Mouse (Mus musculus) embryonic facial prominence, embryonic 11.5 days (tissue): Measurements from ENCODE around the gene Sparc. TPM values are rescaled to one million over a fixed set of nuclear protein-coding genes. Genes with fewer than 3 reads are reported as not detected.

Source experiments
- ATAC-seq: fragments of 200-750 bp; cut with Nextera tagmentation; replicated peaks from 2 replicates; pipeline ENCODE4 v1.8.0; 2017; ENCODE audit warnings: low read depth; ENCODE audit not compliant: insufficient number of reproducible peaks, low FRiP score, low TSS enrichment
- DNase-seq: peaks from one replicate; pipeline ENCODE4 v3.0.0-alpha.2; 2015; ENCODE audit warnings: low spot score
- H3K27ac ChIP-seq: fragments of 300-500 bp; sonication (generic); replicated peaks from 2 replicates; pipeline ENCODE4 v1.5.1; 2014; ENCODE audit warnings: mild to moderate bottlenecking, low read depth, low read length, control low read depth
- H3K27me3 ChIP-seq: fragments of 300-500 bp; sonication (generic); 2 replicates; pipeline ENCODE4 v1.6.1; 2014; ENCODE audit warnings: mild to moderate bottlenecking, low read length, moderate library complexity, mixed read lengths; ENCODE audit not compliant: control insufficient read depth, insufficient read depth
- H3K36me3 ChIP-seq: fragments of 300-500 bp; sonication (generic); replicated peaks from 2 replicates; pipeline ENCODE4 v1.6.1; 2014; ENCODE audit warnings: low read depth, mild to moderate bottlenecking, low read length, moderate library complexity, mixed read lengths; ENCODE audit not compliant: control insufficient read depth, insufficient read depth
- H3K4me1 ChIP-seq: fragments of 300-500 bp; sonication (generic); 2 replicates; pipeline ENCODE4 v1.6.1; 2014; ENCODE audit warnings: low read length, mixed read lengths; ENCODE audit not compliant: control insufficient read depth, insufficient read depth
- H3K4me2 ChIP-seq: fragments of 300-500 bp; sonication (generic); 2 replicates; pipeline ENCODE4 v1.6.1; 2014; ENCODE audit warnings: low read depth, mild to moderate bottlenecking, control low read depth, low read length, moderate library complexity
- H3K4me3 ChIP-seq: fragments of 300-500 bp; sonication (generic); 2 replicates; pipeline ENCODE4 v1.5.1; 2014; ENCODE audit warnings: low read depth, low read length, control low read depth
- H3K9ac ChIP-seq: fragments of 300-500 bp; sonication (generic); replicated peaks from 2 replicates; pipeline ENCODE4 v1.6.1; 2014; ENCODE audit warnings: mild to moderate bottlenecking, control low read depth, low read length
- H3K9me3 ChIP-seq: fragments of 300-500 bp; sonication (generic); replicated peaks from 2 replicates; pipeline ENCODE4 v1.6.1; 2016; ENCODE audit warnings: mild to moderate bottlenecking, low read length, inconsistent platforms, mixed read lengths; ENCODE audit not compliant: control insufficient read depth
- WGBS: fragments of 180-500 bp; shearing (Covaris S2); extraction: QIAGEN DNeasy Blood & Tissue Kit; methylation state at CpG from one replicate; pipeline ENCODE4 v1.1.7; 2014; 5-methylcytosine and 5-hydroxymethylcytosine counted together
- polyA plus RNA-seq: library from polyadenylated mRNA; unstranded; fragments of >200 nt; fragmentation: Nextera tagmentation; extraction: Ambion mirVana; gene quantifications from 2 replicates; pipeline ENCODE4 v1.2.1, GENCODE M21; 2014

Gene Sparc
- polyA plus RNA-seq, 1 experiment from 2014 or later: 423 TPM

GRCm38 (mm10) chr11:55412680-55413415 lies 10.1 kb downstream of the Sparc start:
- H3K27me3 ChIP-seq: no peaks in the 10 kb centered on the region
- no peak for ATAC-seq
- peaks cover 3% of the 10 kb centered on the region for H3K36me3 ChIP-seq
- 90% methylated on average over 10 of the region's 10 CpGs for WGBS
- no peak overlapping the region for H3K27ac ChIP-seq
- peaks cover 3% of the 10 kb centered on the region; the same call in 1 of the 2 replicates for H3K4me1 ChIP-seq
- H3K9me3 ChIP-seq: no peaks in the 10 kb centered on the region
- H3K4me3 ChIP-seq: no peak overlapping the region
- no peak for DNase-seq
- H3K9ac ChIP-seq: no peak overlapping the region
- no peak overlapping the region for H3K4me2 ChIP-seq

GRCm38 (mm10) chr11:55412034-55412433 lies 10.9 kb downstream of the Sparc start:
- no peak for ATAC-seq
- H3K36me3 ChIP-seq: peaks cover 3% of the 10 kb centered on the region
- no peak overlapping the region for H3K4me2 ChIP-seq
- DNase-seq: no peak
- no peaks in the 10 kb centered on the region for H3K27me3 ChIP-seq
- no peaks in the 10 kb centered on the region for H3K9me3 ChIP-seq
- no peak overlapping the region for H3K9ac ChIP-seq
- H3K27ac ChIP-seq: no peak overlapping the region
- no peaks in the 10 kb centered on the region for H3K4me1 ChIP-seq
- WGBS: 86% methylated on average over 7 of the region's 7 CpGs
- H3K4me3 ChIP-seq: no peak overlapping the region

- ATAC-seq (no peak), DNase-seq (no peak)
- no peak overlapping the region for H3K4me3 ChIP-seq
- H3K9me3 ChIP-seq: no peaks in the 10 kb centered on the region
- H3K4me1 ChIP-seq: no peaks in the 10 kb centered on the region
- peaks cover 3% of the 10 kb centered on the region for H3K36me3 ChIP-seq
- H3K4me2 ChIP-seq: no peak overlapping the region
- H3K27ac ChIP-seq: no peak overlapping the region
- H3K27me3 ChIP-seq: no peaks in the 10 kb centered on the region
- 53% methylated on average over 3 of the region's 3 CpGs for WGBS
- no peak overlapping the region for H3K9ac ChIP-seq
Measured at GRCm38 (mm10) chr11:55410502-55410901, 12.5 kb downstream of the Sparc start.

- WGBS: 85% methylated on average over 3 of the region's 3 CpGs
- Histone ChIP-seq H3K36me3 (peaks cover 3% of the 10 kb centered on the region), H3K27me3 (no peaks in the 10 kb centered on the region), H3K4me2 (no peak overlapping the region), H3K9ac (no peak overlapping the region), H3K4me1 (no peaks in the 10 kb centered on the region), H3K27ac (no peak overlapping the region), H3K4me3 (no peak overlapping the region), H3K9me3 (no peaks in the 10 kb centered on the region)
- no peak for ATAC-seq
- DNase-seq: no peak
Measured at GRCm38 (mm10) chr11:55410005-55410404, 13.0 kb downstream of the Sparc start.

- ATAC-seq: no peak
Measured at GRCm38 (mm10) chr11:55407133-55407532, 15.8 kb downstream of the Sparc start.

GRCm38 (mm10) chr11:55405601-55406469 lies 17.1 kb downstream of the Sparc start:
- H3K27me3 ChIP-seq: no peaks in the 10 kb centered on the region
- peak overlapping the region; percentile 44; the same call in 1 of the 2 replicates for H3K27ac ChIP-seq
- H3K4me3 ChIP-seq: no peak overlapping the region
- ATAC-seq (no peak), DNase-seq (no peak)
- H3K4me2 ChIP-seq: no peak overlapping the region
- 61% methylated on average over 8 of the region's 8 CpGs for WGBS
- no peaks in the 10 kb centered on the region for H3K4me1 ChIP-seq
- no peaks in the 10 kb centered on the region for H3K9me3 ChIP-seq
- H3K9ac ChIP-seq: no peak overlapping the region
- H3K36me3 ChIP-seq: peaks cover 3% of the 10 kb centered on the region

More at GRCm38 (mm10) chr11:55407133-55407532, 15.8 kb downstream of the Sparc start:
- Histone ChIP-seq H3K9ac (no peak overlapping the region), H3K9me3 (no peaks in the 10 kb centered on the region), H3K4me3 (no peak overlapping the region), H3K27ac (no peak overlapping the region), H3K27me3 (no peaks in the 10 kb centered on the region), H3K4me1 (no peaks in the 10 kb centered on the region), H3K36me3 (peaks cover 3% of the 10 kb centered on the region), H3K4me2 (no peak overlapping the region)
- 91% methylated on average over 4 of the region's 4 CpGs for WGBS
- no peak for DNase-seq

GRCm38 (mm10) chr11:55404659-55405457 lies 18.1 kb downstream of the Sparc start:
- 89% methylated on average over 9 of the region's 9 CpGs for WGBS
- Histone ChIP-seq H3K27me3 (no peaks in the 10 kb centered on the region), H3K27ac (no peak overlapping the region; the same call in 1 of the 2 replicates), H3K4me3 (no peak overlapping the region), H3K36me3 (peaks cover 3% of the 10 kb centered on the region), H3K4me2 (no peak overlapping the region), H3K4me1 (no peaks in the 10 kb centered on the region), H3K9me3 (no peaks in the 10 kb centered on the region), H3K9ac (no peak overlapping the region)
- ATAC-seq (no peak), DNase-seq (no peak)
